Mouse (Mus musculus) heart, postnatal 25 days (tissue): ENCODE measurements around the gene Sgk1. TPM values are rescaled to one million over a fixed set of nuclear protein-coding genes. Genes with fewer than 3 reads are reported as not detected.
"Not testable (repeated sequence)": the region's sequence is repeated elsewhere in the genome, so short reads cannot be mapped to it uniquely, and the experiment has no call there.

Experiments used
- DNase-seq: peaks from one replicate; pipeline ENCODE4 v3.0.0; 2022; ENCODE audit warnings: low spot score
- intact Hi-C: fragments of 180-260 bp; cut with DNase I; formaldehyde crosslinking; loops from one replicate; pipeline ENCODE4 v1.15.1; 2025
- total RNA-seq, 2 experiments: library from RNA; stranded (reverse); gene quantifications; 2 replicates each; pipeline ENCODE4 v1.2.3; 2021

Sgk1 gene
- total RNA-seq, 2 experiments from 2014 or later = 46.0 to 51.8 TPM

DNA sequence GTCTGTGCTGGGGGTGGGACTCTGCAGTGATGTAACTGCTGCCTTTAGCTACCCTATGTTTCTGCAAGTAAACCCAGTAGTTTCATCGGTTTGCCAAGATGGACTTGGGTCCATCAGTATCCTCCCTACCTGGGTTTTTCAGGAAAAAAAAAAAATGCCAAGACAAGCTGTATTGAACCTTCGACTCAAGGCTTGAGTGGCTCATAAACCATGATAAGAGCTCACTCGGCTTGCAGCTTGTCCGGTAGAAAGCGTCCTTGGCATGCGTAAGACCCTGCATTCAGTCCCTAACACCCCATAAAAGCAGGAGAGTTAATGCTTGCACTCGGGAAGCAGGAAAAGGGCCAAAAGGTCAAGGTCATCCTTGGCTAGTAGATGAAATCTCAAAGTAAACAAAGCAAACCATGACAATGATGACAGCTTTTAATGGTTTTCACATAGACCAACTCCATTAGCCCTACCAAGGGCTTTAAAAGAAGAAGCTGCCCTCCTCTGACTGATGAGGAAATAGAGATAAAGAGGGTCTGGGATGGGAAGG lies 23.5 kb upstream of the Sgk1 start:
- intact Hi-C loops = loop anchor here (5.0 kb wide), 1 partner anchor 76 kb away; no protein-coding TSS in a partner anchor
- DNase-seq = no peak

DNA sequence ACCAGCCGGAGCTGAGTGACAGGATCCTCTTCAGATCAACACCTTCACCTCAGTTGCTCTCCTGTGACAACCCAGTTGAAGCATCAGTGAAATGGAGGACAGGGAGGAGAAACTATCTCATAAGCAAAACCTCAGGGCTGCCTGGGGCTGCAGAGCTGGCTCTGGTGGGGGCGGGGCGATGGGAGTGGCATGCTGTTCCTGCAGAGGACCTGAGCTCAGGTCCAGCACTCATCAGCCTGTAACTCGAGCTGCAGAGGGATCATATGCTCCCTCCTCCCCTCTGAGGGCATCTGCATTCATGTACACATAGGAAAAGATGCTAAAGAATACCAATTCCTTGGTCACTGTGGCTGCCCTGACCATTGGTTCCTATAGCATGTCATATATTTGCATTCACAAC lies 15.5 kb upstream of the Sgk1 start:
- intact Hi-C loops = no loop called here
- DNase-seq = no peak

DNA sequence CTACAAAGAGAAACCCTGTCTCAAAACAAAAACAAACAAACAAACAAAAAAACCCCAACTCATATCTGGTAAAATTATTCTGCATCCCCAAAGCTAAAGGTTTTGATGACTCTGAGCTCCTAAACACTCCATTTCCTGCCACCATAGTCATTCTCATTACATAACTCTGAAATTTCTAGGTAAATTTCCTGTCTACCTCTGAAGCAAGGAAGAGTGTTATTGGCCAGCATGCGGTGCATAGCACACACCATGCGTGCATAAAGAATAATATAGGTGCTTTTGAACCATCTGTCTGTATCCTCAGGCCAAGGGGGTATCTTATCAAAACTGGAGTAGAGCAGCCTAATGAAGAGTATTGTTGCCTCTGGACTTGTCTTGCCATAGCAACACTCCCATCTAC lies 13.8 kb upstream of the Sgk1 start:
- no peak for DNase-seq
- intact Hi-C loops = no loop called here

DNA sequence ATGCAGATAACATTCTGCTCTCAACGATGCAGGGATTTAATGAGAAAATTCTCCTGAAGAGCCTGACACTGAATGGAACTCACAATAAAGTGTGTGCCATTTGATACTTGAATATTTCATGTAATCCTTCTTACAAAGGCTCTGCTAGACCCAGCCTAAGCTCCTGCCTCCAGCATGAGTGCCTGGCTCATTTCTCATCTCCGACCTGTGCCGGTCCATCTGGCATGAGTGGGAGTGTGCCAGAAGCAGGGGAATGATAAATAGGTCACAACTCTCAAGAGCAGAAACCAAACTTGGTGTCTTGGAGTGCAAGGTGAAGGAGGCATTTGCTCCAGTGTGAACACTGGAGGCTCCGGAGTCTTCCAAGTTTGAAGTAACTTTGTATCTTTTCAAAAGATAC lies 13.4 kb upstream of the Sgk1 start:
- intact Hi-C loops = no loop called here
- DNase-seq = no peak

DNA sequence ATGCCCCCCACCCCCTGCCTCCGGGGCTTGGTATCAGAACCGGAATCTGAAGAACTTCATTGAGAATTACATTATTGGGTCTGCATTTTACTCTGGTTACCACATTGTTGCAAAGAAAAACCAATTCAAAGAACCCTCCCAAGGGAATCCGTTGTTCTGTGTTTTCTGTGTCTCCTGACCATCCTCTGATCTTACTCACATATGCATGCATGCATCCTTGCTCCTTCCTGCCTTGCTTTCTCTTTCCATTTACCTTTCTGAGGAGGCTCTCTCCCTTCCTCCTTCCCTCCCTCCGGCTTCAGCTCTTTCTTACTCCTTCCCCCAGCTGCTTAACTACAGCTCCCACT lies 174 bp upstream of the Sgk1 start:
- intact Hi-C loops = no loop called here
- DNase-seq = no peak

DNA sequence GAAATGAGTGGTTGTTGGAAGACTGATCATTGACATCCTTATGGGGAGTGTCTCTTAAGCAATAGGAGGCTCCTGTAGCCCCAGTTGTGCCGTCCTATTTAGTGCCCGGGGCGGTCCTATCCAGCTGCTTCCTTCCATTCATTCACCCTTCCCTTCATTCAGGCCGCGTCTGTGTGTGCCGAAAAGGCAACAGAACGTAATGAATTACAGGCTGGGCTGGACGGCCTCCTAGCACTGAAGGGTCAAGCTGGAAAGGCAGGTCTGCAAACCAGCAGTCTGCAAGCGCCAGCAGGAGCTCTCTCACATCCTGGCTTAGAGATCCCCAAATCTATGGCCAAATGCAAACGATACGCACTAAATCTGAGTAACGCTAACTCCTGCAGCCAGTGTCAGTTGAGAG lies 1.6 kb downstream of the Sgk1 start:
- intact Hi-C loops = no loop called here
- no peak for DNase-seq

DNA sequence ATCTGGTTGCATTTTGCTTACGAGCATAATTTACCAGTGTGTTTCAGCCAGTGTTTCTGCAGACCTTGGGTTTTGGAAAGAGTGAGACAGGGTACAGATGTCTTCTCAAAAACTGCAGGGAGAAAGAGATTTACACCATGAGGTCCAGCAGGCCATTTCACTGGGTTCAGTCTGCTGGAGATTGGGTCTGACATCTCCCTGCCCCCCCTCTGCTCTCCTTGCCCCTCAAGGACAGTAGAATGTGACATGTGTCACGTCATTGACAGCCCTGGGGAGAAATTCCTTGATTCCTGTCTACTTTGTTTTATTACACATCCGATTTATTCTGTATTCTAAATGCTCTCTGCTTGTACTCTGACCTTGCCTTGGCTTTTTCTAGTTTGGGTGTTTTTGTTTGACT lies 2.5 kb downstream of the Sgk1 start:
- intact Hi-C loops = no loop called here
- no peak for DNase-seq

DNA sequence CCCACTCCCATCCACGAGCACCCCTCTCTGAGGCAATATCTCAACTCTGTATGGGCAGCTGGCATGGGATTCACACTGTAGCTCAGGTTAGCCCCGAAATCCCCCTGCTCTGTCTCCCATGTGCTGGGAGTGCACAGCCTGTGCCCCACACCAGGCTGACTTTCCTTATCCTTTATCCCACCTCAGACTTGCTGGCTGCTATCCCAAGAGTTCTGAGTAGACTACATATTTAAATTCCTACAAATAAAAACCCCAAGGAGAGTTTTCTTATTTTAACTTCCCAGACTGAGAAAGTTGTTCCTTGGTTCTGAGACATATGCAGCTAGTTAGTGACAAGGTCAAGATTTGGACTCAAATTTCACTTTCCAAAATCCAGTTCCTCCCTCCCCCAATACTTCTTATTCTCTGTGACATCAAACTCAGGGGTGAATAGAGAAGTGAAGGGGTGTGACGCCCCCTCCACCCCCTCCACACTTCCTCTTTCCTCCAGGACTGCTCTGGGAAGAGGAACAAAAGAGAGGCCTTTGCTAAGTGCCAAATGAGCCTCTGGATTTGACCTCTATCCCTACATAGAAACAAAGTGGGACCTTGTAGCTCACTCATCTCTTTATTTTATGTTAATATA lies 7.3 kb downstream of the Sgk1 start:
- intact Hi-C loops = no loop called here
- no peak for DNase-seq

DNA sequence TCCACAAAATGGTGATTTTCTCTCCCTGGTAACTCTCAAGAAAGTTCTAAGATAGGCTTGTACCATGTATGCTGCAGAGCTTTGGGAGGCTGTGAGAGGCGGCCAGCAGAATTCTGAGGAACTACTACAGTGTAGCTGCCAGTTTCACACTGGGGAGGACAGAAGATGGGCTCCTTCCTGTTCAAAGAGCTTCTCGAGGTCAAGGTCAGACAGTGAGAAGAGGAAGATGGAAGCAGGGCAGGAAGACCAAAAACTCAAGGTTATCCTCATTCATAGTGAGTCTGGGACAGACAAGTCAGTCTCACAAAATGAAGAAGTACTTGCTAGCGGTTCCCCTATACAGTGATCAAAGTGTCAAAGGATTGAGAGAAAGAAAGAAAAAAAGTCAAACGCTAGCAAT lies 8.3 kb downstream of the Sgk1 start:
- no peak for DNase-seq
- intact Hi-C loops = no loop called here

DNA sequence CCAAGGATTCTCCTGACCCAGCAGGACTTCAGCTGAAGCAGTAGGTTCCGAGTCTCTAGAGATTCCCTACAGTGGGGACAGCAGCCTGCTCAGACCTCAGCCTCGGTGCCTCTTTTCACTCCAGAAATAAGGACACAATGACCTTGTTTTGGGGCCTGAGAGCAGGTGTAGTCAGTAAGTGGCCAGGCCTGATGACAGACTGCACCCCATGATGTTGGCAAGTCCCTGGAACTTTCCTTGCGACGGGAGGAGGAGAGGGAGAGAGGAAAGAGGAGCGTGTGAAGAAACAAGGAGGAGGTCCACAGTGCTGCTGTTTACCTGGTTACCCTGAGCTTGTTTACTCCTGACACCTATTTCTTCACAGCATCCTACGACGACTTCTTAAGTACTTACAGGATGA lies 9.5 kb downstream of the Sgk1 start:
- intact Hi-C loops = no loop called here
- no peak for DNase-seq

DNA sequence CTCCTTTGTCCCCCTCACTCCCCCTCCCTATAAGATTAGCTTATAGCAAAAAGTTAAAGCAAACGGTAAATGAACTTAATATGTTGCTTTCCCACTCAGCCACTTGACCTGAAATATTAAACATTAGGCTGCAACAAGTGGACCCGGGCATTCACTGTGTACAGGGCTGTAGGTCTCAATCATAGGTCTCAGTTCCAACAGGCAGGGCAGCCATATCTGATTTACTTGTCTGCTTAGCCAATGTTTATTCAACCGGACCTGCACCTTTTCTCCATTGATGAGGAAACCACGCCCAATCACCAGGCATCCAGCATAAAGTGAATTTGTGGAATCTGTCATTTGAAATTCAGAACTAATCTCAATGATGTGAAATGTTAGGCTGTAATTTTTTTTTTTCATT lies 10.1 kb downstream of the Sgk1 start:
- intact Hi-C loops = no loop called here
- DNase-seq = no peak

DNA sequence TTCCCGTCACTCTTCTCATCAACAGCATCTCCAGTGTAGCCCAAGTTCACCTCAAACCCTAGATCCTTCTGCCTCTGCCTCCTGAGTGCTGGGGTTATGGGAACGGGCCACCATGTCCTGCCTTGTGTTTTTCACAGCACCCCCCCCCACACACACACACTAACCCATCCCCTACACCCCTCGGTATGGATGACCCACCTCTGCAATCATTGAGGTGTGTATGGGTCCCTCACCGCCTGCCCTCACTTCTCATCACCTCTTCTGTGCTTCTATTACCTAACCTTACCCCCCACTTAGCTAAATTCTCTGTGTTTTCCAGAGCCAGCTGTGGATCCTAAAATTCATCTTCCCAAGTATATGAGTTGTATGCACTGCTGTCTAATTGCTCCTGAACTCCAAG lies 16.4 kb downstream of the Sgk1 start:
- no peak for DNase-seq
- intact Hi-C loops = loop anchor here (5.0 kb wide), 1 partner anchor 36 kb away; no protein-coding TSS in a partner anchor

DNA sequence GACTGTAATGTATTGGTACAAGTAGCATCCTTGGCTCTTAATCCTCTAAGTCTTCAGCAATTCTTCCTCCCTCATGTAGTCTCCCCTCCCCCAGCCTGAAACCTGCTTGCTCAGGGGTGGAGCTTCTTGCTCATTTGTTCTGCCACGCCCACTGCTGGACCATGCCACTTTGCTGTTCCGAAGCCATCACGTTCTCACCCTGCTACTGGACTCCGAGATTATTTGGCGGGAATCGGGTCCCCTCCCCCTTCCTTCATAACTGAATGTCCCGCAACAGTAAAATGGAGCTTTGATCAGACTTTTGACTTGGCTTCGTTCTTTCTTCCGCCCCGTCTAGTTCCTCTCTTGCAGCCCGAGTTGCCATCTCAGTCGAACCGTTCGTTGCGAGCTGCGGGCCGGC lies 16.9 kb downstream of the Sgk1 start:
- intact Hi-C loops = loop anchor here (5.0 kb wide), 1 partner anchor 37 kb away; no protein-coding TSS in a partner anchor

DNA sequence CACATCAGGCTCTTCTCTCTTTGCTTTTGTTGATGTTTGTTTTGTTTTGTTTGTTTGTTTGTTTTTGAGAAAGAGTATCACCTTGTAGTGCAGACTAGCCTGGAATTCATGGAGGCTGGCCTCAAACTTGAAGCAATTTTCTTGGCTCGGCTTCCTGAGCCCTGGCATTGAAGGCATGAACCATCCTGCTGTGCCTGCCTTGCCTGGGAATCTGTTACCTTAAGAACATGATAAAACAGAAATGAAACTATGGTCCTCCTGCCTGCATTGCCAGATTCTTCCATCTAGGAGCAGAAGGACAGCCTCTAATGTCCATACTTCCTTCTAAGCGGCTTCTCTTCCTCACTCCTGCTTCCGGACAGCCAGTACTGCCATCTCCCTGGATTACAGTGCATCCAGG lies 17.4 kb downstream of the Sgk1 start:
- no peak for DNase-seq
- intact Hi-C loops = loop anchor here (5.0 kb wide), 1 partner anchor 37 kb away; no protein-coding TSS in a partner anchor

More for the DNA sequence above, 16.9 kb downstream of the Sgk1 start:
- not testable (repeated sequence) for DNase-seq

DNA sequence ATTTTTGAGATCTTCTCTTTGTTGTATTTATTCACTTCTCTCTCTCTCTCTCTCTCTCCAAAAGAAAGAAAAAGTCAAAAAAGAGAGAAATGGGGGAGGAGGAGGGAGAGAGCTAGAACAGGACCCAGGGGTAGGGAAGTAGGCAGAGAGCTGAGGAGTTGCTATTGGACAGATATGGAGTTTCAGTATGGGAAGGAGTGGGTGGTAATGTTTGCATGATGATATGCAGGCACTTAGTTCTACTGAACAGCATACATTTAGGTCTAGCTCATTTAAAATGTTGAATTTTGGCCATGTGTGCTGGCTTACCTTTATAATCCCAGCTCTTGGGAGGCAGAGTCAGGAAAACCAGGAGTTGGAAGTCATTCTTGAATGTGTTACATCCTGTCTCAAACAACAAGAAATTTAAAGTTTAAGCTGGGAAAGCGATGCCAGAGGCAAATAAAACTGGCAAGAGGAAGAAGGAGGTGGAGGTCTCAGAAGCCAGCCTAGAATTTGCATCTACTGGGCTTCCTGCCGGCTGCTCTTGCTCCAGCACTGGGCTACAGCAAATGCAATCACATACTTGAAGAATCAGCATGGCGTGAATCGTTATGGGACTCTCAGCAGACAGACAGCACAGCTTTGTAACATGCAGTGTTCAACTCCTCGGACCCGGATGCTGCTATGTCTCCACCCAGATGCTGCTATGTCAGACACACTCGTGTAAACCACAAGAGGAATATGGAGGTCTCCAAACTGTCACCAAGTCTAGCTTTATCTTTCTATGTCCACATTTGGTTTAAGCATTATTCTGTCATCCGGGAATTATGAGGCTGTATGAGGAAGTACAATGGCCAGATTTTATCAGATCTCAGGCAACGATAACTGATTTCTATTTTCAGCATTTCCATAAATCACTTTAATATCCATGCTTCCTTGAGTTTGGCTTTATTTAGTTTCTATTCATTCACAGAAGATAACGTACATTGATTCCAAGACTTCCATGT lies 20.5 kb downstream of the Sgk1 start:
- intact Hi-C loops = no loop called here
- no peak for DNase-seq

DNA sequence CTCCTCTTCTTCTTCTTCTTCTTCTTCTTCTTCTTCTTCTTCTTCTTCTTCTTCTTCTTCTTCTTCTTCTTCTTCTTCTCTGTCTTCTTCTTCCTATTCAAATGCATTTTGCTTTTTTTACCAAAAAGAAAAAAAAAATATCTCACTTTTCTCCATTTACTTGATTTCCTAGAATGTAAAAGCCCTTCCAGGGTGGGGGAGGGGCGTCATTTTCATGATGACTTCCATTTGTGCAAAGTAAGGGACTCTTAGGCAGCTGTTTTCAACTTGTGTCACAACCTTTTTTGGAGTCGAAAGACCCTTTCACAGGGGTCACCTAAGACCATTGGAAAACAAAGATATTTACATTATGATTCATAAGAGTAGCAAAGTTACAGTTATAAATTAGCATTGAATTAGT lies 22.2 kb downstream of the Sgk1 start:
- intact Hi-C loops = no loop called here
- DNase-seq = no peak

DNA sequence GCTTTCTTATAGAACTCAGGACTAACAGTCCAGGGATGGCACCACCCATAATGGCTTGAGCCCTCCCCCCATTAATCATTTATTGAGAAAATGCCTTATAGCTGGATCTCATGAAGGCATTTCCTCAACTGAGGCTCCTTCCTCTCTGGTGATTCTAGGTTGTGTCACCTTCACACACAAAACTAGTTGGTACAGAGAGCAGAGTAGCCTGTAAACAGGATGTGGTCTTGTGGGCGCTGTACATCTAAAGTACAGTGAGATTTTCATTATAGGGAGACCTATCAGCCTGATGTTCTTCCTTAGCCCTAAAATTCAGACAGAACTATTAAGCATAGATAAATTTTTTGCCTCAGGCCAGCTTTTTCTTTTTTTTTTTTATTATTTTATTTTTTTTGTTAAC lies 23.6 kb downstream of the Sgk1 start:
- no peak for DNase-seq

DNA sequence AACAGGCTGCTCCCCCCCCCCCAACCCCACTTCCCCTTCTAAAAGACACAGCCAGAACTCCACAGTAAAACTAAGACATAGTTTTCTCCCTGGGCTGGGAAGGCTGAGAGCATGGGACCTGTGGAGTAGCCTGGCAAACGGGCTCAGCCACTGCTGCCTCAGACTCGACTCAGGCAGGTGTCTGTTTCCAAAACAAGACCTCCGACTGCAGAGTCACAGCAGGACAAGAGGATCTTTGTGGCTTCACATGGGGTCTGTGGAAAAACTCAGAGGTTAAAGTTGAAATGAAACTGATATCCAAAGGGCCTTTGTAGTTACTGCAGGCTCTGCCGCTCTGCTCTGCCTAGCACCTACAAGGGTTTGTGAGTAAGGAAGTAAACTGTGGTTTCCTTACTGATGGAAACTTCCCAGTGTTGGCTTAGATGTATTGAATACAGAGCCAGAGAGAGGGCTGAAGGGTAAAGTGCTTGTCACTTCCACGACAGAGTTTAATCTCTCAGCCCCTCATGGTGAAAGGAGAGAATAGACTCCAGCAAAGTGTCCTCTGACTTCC lies 25.0 kb downstream of the Sgk1 start:
- intact Hi-C loops = loop anchor here (5.0 kb wide), 1 partner anchor 45 kb away; no protein-coding TSS in a partner anchor
- no peak for DNase-seq

More for the DNA sequence above, 23.6 kb downstream of the Sgk1 start:
- intact Hi-C loops = loop anchor here (5.0 kb wide), 1 partner anchor 47 kb away; no protein-coding TSS in a partner anchor

DNA sequence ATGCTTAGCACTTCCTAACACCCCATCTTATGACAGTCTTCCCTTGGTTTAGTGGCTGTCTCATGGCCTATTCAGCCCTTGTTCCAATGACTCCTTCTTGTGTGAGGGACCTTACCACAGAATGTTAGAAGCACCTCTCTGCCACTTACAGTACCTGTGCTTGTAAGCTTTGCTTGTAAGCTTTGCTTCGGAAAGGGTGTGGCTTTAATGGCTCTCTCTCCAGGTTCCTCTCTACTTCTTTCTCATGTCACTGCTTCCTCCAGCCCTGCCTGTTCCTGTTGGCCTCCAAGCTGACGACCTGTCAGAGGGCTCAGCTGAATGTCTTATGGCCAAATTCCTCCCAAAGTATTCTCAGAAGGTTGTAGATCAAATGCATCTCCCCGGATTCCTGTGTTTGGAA lies 25.8 kb downstream of the Sgk1 start:
- DNase-seq = no peak

DNA sequence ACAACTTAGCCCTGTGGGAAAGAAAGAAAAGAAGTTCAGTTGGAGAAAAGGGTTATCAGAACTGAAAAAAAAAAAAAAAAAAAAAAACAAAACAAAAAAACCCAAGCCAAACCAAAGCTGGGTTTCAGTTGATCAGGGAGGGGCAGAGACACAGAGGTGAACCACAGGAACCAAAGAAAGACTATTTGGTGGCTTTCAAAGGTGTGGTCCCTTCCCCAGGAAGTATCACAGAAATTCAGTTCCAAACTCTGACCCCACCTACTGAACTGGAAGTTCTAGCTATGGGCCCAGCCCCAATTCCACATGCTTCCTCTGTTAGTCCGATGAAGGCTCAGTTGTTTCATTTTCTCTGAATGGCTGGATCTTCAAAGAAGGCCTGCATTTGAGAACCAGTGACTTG lies 26.7 kb downstream of the Sgk1 start:
- no peak for DNase-seq
- intact Hi-C loops = loop anchor here (5.0 kb wide), 1 partner anchor 44 kb away; no protein-coding TSS in a partner anchor

More for the DNA sequence above, 25.8 kb downstream of the Sgk1 start:
- intact Hi-C loops = loop anchor here (5.0 kb wide), 1 partner anchor 45 kb away; no protein-coding TSS in a partner anchor
